Mouse (Mus musculus) adipocyte (in vitro differentiated cells): Measurements from ENCODE around the gene Serpinf1.
"Not testable (repeated sequence)": the region's sequence is repeated elsewhere in the genome, so short reads cannot be mapped to it uniquely, and the experiment has no call there.

Source experiments
- DNase-seq: peaks from one replicate; pipeline ENCODE4 v3.0.0-alpha.2; 2016; ENCODE audit warnings: low spot score

The Serpinf1 gene

GRCm38 (mm10) chr11:75421375-75422012 is 1.0 kb downstream of the Serpinf1 start:
- DNase-seq = peak; percentile 64

DNA sequence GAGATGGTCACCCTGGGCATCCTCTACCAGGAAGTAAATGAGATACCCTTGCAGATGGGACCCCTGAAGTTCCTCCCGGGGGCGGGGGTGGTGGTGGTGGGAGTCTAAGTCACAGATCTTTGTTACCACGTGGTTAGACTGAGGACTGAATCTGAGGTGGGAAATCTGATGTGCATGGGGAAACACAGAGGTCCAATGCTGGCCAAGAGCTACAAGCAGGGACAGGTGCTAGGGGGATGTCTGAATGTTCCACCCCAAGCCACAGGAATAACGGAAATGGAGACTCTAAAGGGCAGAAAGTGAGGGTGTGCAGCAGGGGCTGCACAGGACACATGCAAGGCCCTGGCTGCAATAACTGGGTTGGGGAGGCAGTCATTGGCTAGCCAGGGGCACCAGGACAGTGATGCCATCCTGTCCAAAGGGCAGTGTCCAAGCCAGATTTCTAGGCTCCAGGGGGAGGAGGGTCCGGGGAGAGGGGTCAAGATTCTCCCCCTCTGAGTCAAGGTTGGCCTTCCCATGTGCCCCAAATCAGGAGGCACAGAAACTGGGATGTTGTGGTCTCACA is 1.6 kb downstream of the Serpinf1 start:
- no peak for DNase-seq

DNA sequence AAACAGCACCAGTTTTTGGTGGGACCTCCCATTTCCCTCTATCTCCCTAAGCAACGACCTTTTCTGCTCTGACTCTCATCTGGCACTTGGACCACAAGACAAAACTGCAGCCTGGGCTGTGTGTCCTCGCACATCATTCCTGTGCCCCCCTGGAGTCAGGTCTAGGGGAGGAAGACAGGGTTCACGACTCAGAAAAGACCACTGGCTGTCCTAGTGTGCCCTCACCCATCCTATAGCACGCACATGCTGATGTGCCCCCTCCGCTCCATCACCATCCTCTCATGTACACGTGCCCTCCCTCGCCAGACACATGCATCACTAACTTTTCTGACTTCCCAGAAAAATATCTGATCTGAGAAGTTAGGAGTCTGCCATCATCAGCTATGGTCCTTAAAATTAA is 2.5 kb downstream of the Serpinf1 start:
- DNase-seq = no peak

DNA sequence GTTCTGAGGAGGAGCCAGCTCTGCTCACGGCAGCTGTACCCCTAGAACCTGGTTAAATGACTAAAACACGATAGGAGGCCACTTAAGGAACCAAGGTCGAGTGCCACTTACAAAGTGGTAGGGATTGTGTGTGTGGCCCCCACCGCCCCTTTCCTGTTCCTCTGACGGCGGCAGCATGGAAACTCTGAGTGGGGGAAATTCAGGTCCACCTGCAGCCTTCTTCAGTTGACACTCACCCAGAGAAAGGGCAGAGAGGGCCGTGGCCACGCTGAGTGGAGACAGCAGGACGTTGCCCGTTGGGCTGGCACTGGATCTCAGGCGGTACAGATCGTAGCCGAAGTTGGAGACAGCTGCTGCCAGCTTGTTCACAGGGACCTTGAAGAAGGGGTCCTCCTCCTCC is 6.5 kb downstream of the Serpinf1 start:
- no peak for DNase-seq

GRCm38 (mm10) chr11:75415096-75415495 is 7.4 kb downstream of the Serpinf1 start:
- no peak for DNase-seq

DNA sequence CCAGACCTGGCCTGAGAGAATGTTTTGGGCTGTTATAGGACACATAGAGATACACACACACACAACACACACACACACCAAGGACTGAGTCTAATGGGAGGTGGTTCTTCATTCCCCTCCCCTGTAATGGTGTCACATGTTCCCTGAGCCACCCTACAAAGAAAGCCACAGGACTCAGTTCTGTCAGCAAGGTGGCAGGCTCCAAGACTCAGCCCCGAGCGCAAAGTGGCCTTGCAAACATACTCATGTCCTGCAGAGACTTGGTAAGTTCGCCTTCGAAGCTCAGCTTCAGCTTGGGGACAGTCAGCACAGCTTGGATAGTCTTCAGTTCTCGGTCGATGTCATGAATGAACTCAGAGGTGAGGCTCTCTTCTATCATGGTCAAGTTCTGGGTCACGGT is 11.9 kb downstream of the Serpinf1 start:
- DNase-seq = no peak

DNA sequence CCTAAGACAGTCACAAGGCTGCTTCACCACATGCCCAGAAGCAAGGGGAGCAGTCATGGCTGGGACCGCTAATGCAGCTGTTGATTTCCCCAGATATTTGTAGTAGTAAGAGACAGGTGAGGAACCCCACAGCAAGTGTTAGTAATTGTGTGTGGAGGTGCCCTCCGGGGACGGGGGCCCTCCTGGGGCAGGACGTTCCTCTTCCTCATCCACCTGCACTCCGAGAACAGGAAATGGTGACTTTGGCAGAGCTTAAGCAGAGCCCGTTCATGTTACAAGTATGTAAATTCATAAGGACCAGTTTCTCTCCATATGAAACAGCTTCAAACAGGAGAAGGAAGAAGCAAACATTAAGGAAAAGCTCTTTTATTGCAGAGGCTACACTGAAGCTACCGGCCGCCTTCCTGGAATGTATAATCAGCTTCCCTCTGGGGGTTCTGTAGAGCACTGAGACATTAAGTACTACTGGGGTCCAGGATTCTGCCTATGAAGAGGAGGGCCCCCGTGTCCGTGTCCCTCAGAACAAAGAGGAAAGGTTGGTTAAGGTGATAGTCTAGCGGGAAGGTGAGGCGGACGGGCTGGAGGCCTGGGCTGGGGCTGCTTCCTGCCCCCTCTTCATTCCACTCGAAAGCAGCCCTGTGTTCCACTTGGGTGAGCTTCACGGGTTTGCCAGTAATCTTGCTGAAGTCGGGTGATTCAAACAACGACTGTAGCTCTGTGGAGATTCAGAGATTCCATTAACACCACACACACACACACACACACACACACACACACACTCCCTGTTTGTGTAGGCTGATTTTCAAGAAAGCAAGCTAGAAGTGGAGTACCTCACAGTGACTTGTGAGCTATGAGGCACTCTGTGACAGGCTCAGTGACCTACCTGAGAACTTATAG is 12.6 kb downstream of the Serpinf1 start:
- no peak for DNase-seq

GRCm38 (mm10) chr11:75406865-75407264 is 15.6 kb downstream of the Serpinf1 start:
- peak; percentile 34 for DNase-seq

DNA sequence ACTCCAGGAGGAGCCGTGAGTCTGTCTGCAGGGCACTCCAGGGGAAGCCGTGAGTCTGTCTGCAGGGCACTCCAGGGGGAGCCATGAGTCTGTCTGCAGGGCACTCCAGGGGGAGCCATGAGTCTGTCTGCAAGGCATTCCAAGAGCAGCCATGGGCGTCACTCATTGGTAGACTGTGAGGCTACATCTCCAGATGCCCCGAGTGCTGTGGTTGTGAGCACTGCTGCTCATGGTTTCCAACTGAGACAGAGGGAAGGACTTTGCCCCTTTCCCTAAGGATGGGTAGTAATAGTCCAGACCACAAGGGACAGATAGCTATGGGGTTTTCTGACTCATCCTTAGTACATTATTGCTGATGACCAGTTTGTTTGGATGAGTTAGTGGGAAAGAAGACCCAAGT is 16.4 kb downstream of the Serpinf1 start:
- DNase-seq = no peak

GRCm38 (mm10) chr11:75404801-75405200 is 17.7 kb downstream of the Serpinf1 start:
- DNase-seq = no peak

- DNase-seq = peak; percentile 82
Measured at GRCm38 (mm10) chr11:75403301-75404052, 19.0 kb downstream of the Serpinf1 start.

GRCm38 (mm10) chr11:75402271-75402690 is 20.2 kb downstream of the Serpinf1 start:
- DNase-seq = peak; percentile 80

DNA sequence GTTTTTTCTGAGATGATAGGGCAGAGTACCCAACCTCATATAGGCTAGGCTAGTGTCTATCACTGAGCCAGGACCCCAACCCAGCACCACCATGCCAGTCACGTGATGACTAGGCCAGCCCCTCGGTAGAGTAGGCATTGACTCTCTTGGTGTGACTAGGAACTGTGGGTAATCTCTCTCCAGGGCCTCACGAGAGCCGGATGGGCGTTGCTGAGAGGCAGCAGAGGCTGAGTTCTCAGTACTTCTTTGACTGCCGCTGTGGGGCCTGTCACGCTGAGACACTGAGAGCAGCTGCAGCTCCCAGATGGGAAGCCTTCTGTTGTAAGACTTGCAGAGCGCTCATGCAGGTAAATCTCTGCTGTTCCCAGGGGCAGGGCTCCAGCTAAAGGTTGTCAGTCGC is 22.4 kb downstream of the Serpinf1 start:
- no peak for DNase-seq

DNA sequence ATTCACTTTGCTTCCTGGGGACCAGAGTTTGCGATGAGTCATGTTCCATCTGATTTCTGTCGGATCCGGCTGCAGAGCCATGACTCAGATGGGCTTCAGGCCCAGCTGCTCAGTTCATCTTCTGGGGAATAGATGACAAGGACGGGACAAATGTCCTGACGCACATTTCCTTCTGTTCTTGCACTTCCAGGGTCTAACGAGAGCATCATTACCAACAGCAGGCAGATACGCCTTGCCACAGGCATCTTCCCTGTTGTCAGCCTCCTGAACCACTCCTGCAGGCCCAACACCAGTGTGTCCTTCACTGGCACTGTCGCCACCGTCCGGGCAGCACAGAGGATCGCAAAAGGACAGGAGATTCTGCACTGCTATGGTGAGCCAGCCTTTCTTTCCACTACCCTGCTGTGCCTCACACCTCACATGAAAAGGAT is 23.1 kb downstream of the Serpinf1 start:
- DNase-seq = peak; percentile 18

DNA sequence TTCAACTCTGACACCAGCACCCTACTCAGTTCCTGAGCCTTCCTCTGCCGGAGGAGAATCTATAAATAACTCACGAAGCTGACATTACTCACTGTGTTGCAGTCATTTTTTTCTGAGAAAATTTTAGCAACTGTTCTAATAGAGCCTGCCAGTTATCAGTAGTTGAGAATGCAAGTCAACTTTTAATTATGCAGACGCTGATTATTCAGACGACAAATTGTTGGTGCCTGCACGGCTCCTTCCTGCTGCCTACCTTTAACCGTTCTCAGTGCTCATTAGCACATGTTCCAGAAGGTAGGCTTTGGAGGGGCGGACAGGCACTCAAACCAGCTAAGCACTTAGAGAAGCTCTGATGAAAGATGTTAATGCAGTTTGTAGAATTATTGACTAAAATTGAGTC is 25.0 kb downstream of the Serpinf1 start:
- DNase-seq = no peak

DNA sequence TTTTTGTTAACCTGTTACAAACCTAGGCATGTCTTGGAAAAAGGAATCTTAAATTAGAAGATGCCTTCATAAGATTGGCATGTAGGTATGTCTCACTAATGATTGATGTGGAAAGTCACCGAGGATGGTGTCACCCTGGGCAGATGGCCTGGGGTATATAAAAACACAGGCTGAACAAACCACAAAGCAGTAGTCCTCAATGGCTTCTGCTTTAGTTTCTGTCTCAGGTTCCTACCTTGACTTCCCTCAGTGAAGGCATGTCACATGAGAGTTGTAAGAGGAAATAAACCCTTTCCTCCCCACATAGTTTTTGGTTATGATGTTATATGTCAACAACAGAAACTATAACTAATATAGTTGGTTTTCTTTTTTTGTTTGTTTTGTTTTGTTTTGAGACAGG is 26.9 kb downstream of the Serpinf1 start:
- no peak for DNase-seq

GRCm38 (mm10) chr11:75383529-75383928 is 39.0 kb downstream of the Serpinf1 start:
- not testable (repeated sequence) for DNase-seq

- not testable (repeated sequence) for DNase-seq
Measured at GRCm38 (mm10) chr11:75378786-75379185, 43.7 kb downstream of the Serpinf1 start.

DNA sequence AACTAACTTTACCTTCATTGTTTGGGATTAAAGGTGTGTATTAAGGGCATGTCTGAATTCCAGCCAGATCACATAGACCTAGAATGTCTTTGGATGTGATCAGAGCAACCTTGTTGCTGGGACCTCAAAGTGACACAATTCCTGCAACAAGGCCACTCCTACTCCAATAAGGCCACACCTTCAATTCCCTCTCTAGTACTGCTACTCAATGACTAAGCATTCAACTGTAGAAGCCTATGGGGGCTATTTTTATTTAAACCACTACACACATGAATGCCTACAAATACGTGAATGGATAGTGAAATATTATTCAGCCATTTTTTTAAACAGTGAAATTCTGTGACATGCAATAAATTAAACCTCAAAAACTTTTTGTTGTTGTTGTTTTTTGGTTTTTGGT is 45.4 kb downstream of the Serpinf1 start:
- DNase-seq = no peak
